Mouse (Mus musculus) testis, adult 2 months (tissue): Measurements from ENCODE around the gene Pllp.

ENCODE experiments used
- CTCF ChIP-seq: fragments of 200-500 bp; IDR thresholded peaks from 2 replicates; pipeline ENCODE4 v1.5.1; 2012; ENCODE audit warnings: low read depth, mild to moderate bottlenecking, inconsistent platforms, low read length, moderate library complexity; ENCODE audit not compliant: control insufficient read depth, insufficient read depth, insufficient replicate concordance
- POLR2A ChIP-seq: fragments of 200-500 bp; IDR thresholded peaks from 2 replicates; pipeline ENCODE4 v1.6.1; 2012; ENCODE audit warnings: low read depth, mild to moderate bottlenecking, inconsistent platforms, low read length, moderate library complexity; ENCODE audit not compliant: control insufficient read depth

- TF ChIP-seq CTCF: no peak
- TF ChIP-seq POLR2A: no peak
Measured at GRCm38 (mm10) chr8:94680414-94680813, 15.7 kb downstream of the Pllp start.
